Mouse (Mus musculus) embryo, embryonic 11.5 days (tissue): ENCODE data around the gene Ptgfrn.

Source experiments
- DNase-seq: peaks from one replicate; pipeline ENCODE4 v3.0.0-alpha.2; 2012; ENCODE audit warnings: low read depth, low spot score

Gene Ptgfrn

GRCm38 (mm10) chr3:101116431-101117385, 6.6 kb upstream of the Ptgfrn start:
- DNase-seq: no peak

DNA sequence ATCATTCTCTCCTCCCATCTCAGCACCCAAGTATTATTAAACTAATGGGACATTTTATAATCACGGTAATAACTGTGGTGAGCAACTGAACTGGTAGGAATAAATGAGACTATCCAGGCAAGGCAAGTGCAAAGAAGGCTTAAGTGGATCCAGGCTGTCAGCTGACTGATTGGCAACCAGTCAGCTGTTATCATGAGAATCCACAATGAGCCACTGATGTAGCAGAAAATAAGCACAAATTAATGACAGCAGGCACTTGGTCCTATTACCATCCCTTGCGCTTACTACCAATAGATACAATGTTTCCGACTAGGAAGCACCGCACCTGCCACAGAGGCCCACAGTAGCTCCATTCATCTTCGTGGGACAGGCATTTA, 2.4 kb upstream of the Ptgfrn start:
- DNase-seq: no peak

GRCm38 (mm10) chr3:101111848-101112517, 1.9 kb upstream of the Ptgfrn start:
- no peak for DNase-seq

DNA sequence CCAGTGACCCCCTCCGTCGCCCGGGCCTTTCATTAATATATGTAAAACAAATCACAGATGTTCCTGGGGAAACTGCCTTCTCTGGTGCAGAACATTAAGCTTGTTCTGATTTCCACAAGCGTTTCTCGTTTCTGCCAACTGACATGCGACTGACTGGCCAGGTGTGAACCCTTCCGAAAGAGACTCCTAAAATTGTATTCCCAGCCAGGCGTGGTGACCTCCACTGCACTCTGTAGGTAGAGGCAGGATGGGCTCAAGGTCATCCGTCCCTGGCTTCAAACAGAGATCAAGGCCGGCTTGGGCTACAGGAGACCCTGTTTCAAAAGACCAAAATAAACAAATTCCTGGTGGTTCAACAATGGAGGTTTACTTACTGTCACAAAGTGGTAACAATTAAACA, 1.2 kb upstream of the Ptgfrn start:
- DNase-seq: no peak

- no peak for DNase-seq
Observed at GRCm38 (mm10) chr3:101110838-101111103, 693 bp upstream of the Ptgfrn start.

DNA sequence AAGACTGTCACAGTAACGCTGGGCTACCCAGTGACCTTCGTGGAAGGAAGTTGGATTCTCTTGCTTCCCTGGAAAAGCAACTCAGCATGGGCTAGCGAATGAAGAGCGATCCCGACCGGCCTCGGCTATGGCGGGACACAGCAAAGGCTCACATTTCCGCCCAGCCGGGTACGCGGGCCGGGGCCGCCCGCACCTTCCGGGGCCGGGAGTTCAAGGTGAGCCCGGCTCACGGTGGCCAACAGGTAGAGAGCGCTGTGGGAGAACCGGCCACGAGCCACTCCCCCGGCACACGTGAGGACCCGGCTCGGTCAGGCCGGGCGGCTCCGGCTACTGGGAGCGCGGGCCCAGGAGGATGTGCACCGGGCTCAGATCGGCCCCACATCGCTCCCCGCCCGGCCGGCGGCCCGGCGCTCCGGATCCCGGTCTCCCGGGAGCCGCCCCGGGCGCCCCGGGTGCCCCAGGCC, 488 bp downstream of the Ptgfrn start:
- DNase-seq: no peak

GRCm38 (mm10) chr3:101108848-101109247, 1.2 kb downstream of the Ptgfrn start:
- DNase-seq: no peak

DNA sequence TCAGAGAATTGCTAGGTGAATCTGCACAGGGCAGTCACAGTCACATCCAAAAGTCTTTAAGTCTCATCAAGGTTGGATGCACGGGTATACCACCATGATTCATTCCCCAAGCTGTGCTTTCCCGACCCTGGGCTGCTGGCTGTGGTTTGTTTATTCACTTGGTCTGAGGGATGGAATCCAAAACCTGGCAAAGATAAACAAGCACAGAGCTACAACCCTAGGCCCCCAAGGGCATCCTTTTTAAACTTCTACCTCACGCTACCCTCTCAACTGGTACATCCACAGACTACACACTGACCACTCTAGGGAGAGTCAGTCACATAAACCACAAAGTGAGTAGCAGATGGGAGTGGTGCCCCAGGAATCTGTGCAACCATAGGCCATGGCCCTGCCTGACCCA, 1.8 kb downstream of the Ptgfrn start:
- DNase-seq: no peak

DNA sequence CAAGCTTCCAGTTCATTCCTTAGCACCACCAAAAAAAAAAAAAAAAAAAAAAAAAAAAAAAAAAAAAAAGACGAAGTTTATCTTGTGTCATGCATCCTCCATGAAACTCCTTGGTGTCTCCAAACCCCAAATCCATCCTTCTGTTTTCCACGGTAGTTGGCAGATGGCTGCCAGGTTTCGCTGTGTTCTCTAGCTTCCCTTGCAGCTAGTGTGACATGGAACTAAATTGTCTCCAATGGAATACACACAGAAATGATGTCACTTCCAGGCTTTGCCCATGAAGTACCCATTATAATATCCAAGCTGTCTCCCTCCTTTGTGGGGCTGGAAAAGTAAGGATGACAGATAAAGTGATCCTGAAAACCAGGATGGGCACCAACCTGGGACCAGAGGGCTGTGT, 3.8 kb downstream of the Ptgfrn start:
- DNase-seq: no peak

- no peak for DNase-seq
Observed at GRCm38 (mm10) chr3:101105486-101105885, 4.6 kb downstream of the Ptgfrn start.

DNA sequence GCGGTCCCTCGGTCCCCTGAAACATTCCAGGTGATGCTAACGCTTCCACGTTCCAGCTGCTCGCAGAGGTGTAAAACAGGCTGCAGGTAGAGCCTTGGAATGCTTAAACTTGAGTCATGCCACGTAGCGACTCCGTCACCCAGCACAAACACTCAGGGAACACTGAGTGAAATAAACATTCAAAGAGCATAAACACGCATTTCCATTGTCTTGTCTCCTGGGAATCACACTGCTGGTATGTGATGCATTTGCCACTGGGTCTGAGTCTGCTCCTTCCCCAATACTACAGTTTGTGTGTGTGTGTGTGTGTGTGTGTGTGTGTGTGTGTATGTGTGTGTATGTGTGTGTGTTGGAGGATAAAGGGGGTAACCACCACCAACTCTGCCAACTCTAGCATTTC, 5.2 kb downstream of the Ptgfrn start:
- DNase-seq: no peak

- DNase-seq: no peak
Observed at GRCm38 (mm10) chr3:101103770-101104169, 6.3 kb downstream of the Ptgfrn start.

- no peak for DNase-seq
Observed at GRCm38 (mm10) chr3:101102106-101102505, 8.0 kb downstream of the Ptgfrn start.

DNA sequence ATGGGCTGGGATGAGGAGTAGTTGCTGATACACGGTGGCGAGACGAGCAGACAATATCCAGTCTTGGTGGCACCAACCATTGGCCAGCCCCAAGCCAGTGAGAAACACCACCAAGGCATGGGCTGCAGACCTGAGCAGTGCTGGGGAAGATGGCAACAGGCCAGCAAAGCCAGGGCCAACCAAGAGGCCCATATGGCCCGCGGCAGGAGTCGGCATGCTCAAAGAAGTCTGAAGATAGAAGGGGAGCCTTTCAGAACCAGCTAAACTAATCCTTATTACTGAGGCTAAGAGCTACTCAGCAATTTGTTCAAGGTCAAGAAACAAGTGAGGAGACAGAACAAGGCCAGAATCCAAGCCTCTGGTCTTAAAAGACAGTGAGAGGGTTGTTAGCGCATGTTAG, 8.9 kb downstream of the Ptgfrn start:
- DNase-seq: no peak

DNA sequence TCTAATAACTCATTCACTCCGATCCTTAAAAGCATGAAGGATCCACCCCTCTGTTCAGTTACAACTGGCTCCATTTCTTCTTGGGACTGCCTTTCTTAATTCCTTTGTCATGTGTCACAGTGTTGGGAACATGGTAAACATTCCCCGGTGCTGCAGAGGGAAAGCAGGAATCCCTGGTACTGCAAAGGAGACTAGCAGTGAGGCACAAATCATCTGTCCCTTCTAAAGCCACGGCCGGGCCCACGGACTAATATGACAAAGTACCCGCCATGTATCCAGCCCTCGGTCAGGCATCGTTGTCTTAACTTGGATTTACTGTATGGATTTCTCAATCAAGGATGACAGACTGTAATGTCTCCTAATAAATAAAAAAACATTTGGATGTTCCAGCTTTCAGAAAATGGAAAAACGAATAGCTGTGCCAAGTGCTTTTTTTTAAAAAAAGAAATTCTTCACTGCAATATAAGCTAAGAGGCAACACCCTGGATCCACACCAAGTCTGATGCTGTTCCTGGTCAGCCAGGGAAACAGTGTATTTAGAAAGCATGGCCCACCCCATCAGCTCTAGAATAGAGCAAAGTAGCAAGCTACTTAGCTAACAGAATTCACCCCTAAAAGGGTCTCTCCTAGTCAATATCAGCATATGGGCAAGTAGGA, 10.2 kb downstream of the Ptgfrn start:
- DNase-seq: no peak

- DNase-seq: no peak
Observed at GRCm38 (mm10) chr3:101098073-101098472, 12.0 kb downstream of the Ptgfrn start.

DNA sequence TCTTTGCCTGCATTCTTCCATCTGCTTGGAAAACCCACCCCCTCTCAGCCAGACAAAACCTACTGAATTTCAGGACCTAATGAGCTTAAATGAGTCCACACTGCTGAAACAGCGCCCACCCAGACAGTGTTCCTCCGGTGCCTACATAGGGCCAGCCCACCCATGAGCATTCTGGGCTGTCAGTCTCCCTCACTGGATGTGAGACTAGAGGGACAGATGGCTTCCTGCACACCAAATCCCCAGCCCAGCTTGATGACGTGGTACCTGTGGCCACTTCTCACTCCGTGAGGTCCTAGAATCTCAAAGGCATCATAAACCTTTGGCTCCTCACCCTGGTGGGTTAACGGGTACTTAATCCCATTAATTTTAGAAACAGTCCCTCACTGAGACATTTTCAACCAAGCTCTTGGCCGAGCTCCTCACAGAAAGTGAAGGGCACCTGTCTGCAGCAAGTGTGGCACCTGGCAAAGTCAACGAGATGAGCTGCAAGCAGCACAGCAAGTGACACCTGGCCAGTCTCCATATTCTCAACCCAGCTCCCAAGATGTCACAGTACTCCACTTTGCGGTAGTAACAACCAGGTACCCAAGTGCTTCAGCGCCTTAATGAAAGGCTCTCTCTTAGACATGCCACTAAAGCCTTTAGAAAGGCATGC, 12.8 kb downstream of the Ptgfrn start:
- DNase-seq: no peak

DNA sequence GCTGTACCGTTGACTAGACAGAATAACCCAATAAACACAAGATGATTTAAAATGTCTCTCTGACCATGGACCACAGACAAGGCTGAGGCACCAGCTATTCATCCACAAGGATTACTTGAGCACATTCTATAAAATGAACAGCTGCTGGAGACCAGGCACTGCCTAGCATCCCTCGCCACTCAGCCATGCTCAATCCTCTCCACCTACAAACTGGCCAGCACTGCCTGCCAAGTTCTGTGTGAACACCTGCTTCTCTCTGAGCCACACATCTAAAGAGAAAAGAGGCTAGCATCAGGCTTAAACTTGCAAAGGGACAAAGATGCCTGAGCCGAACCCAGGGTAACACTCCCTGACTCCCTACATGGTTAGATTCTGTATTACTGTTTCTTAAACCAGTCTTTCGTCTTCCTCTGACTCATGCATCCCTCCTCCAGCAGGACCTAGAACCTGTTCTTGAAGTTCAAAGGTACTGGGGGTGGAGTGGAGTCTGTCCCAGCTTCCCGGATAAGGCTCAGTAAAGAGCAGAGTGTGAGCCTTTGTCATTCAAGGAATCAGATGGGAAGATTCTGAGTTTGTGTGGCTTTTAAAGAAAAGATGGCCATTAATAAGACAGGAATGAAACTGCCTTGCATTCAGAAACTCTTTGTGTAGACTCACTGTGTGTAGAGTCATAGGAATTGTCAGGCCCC, 14.2 kb downstream of the Ptgfrn start:
- no peak for DNase-seq

GRCm38 (mm10) chr3:101092202-101092601, 17.9 kb downstream of the Ptgfrn start:
- DNase-seq: no peak

- no peak for DNase-seq
Observed at GRCm38 (mm10) chr3:101086584-101087445, 23.3 kb downstream of the Ptgfrn start.

- DNase-seq: no peak
Observed at GRCm38 (mm10) chr3:101080925-101081324, 29.2 kb downstream of the Ptgfrn start.
